Mouse (Mus musculus) CD4-positive, CD25-positive, alpha-beta regulatory T cell, adult 4 months (primary cell): ENCODE data around the gene Npr3. TPM values are rescaled to one million over a fixed set of nuclear protein-coding genes. Genes with fewer than 3 reads are reported as not detected.

Experiments used
- ATAC-seq: one replicate; pipeline ENCODE4 v1.8.0; 2017
- polyA plus RNA-seq, 2 experiments: library from polyadenylated mRNA; unstranded; fragments of 100-300 nt; shearing (Covaris generic); gene quantifications; one replicate each; pipeline ENCODE4 v1.2.1; 2017

The Npr3 gene
- polyA plus RNA-seq, result not detected

GRCm38 (mm10) chr15:11906571-11907531 is at the start of gene Npr3:
Gene Npr3 (minus strand): TSS chr15:11907287.
- ATAC-seq, result no peak

- no peak for ATAC-seq
Observed at GRCm38 (mm10) chr15:11956129-11956528, 49.0 kb upstream of the Npr3 start.

GRCm38 (mm10) chr15:11954190-11954589 is 47.1 kb upstream of the Npr3 start:
- ATAC-seq, result no peak

DNA sequence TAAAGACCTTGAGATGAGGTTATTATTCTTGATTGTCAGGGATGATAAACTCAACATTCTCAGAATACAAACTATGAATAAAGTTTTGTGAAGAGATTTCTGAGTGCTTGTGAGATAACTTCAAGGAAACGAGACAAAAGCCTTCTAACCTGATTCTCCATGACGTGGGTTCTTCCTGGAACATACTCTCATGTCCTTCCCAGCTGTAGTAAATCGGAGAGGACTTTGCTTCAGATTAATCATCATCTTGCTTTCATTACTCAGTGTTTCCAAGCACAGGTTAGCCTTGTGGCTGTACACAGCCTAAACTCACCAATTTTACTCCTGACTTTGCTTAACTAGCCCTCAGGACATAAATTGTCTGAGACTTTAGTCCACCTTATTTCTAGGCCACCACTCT is 45.1 kb upstream of the Npr3 start:
- peak; percentile 67 for ATAC-seq

- no peak for ATAC-seq
Observed at GRCm38 (mm10) chr15:11951181-11951580, 44.1 kb upstream of the Npr3 start.

DNA sequence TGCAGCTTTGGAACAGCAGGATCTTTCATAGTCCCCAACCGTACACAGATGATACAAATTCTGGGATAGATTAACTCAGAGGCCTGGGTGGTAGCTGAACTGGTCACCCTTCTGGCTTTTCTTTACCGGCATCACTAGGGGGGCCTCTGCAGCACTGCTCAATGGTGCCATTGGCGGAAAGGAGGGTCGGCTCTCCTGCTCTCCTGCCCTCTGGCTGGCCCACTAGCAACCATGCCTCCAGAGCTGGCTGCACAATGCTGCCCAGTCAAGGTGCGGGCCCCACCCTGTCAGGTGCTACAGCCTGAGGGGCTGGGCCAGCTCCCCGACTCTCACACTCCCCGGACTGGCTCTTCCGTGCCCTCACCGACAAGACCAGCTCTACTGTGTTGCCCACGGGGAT is 43.1 kb upstream of the Npr3 start:
- ATAC-seq, result no peak

DNA sequence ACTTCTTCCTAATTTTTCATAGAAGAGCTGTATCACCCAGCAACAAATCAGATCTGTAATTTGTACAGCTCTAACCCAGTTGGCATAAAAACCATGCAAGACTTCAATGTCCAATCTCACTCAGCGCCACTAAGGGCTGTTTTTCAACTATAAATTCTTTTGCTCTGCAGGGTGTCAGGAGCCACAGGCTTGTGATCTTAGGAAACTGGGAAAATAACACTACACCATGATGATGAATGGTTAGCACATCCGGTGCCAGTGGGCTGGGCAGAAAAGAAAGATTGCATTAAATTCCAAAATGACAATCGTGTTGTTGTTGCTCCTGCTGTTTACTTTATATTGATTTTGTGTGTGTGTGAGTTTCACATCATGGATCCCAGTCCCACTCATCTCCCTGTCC is 42.4 kb upstream of the Npr3 start:
- ATAC-seq, result no peak

GRCm38 (mm10) chr15:11940855-11941254 is 33.8 kb upstream of the Npr3 start:
- ATAC-seq, result no peak

DNA sequence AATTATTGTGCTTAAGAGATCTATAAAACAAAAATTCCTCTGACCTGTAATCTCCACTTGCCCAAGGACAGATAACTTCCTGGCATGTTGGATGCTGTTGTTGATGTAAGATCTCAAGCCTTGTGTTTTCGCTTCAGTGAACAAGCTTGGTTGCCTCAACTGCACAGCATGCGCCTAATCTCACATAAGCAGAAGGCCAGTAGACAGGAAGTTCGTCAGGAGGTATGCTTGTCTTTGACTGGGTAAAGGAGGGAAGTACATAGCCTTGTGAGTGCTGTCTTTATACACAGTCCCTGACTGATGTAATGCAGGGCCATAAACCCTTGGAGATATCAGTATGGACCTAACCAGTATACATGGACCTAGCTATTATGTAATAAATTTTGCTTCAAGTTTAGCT is 20.7 kb upstream of the Npr3 start:
- ATAC-seq, result no peak

DNA sequence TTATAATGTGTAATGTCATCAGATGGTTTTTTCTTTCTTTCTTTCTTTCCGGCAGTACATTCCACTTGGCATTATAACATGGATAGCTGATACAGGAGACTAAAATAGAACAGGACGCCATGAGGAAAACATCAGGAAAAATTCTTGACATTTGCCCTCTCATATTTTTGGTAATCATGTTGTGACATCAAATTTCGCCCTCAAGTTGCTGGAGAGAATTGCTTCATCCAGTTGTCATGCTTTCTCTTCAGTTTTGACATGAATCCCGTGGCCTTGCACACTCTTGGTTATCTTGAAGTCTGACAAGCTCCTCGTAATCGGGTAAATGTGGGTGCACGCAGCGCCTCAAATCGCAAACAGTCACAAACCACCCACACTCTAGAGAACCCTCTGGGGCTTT is 7.0 kb upstream of the Npr3 start:
- no peak for ATAC-seq

- ATAC-seq, result no peak
Observed at GRCm38 (mm10) chr15:11909875-11910274, 2.8 kb upstream of the Npr3 start.

DNA sequence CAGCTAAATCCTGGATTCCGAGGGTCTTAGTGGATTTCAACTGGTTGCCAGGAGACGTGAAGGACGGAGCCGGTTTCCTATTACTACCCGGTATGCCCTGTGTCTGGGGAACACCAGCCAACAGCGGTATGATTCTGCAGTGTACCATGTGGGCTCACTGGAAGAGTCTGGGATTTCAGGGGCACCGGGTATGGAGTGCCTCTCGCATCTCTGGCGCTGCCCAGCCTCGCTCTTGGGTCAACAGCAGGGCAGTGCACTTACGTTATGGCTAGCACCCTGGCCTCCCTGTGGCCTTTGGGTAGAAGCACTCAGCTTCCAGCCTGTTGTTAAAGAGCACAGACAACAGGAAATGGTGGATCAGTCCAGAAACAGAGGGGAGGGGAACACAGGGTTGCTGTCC is 1.1 kb upstream of the Npr3 start:
- no peak for ATAC-seq

GRCm38 (mm10) chr15:11906021-11906570 is 991 bp downstream of the Npr3 start:
- no peak for ATAC-seq

DNA sequence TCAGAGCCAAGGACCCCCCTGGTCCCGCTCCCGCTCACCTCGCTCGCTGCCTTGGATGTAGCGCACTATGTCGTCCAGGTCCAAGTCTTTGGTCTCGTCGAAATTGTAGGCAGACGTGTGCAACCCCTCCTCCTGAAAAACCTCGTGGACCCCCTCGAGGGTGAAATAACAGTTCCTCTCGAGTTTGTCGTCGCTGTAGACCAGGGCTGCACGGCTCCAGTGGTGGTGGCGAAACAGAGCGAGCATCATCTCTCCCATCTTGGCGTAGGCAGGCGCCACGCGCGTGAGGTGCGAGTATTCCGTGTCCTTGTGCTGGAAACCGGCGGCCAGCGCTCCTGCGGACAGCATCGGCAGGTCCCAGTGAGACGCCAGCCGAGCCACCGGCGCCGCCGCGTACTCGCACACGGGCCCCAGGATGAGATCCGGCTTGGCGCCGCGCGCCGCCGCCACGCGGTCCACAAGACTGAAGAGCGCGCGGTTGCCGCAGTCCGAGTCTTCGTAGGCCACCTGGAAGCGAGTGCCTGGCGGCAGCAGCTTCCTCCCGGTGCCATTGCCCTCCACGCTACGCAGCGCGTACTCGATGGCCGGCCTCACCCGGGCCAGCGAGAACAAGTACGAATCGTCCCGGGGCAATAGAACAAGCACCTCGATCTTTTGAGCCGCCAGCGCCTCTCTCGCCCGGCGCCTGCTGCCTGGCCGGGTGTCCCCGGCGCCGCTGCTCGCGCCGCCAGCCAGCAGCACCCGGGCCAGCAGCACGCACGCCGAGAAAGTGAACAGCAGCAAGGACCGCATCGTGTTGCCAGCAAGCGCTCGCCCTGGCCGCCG is 2.0 kb downstream of the Npr3 start:
- no peak for ATAC-seq

DNA sequence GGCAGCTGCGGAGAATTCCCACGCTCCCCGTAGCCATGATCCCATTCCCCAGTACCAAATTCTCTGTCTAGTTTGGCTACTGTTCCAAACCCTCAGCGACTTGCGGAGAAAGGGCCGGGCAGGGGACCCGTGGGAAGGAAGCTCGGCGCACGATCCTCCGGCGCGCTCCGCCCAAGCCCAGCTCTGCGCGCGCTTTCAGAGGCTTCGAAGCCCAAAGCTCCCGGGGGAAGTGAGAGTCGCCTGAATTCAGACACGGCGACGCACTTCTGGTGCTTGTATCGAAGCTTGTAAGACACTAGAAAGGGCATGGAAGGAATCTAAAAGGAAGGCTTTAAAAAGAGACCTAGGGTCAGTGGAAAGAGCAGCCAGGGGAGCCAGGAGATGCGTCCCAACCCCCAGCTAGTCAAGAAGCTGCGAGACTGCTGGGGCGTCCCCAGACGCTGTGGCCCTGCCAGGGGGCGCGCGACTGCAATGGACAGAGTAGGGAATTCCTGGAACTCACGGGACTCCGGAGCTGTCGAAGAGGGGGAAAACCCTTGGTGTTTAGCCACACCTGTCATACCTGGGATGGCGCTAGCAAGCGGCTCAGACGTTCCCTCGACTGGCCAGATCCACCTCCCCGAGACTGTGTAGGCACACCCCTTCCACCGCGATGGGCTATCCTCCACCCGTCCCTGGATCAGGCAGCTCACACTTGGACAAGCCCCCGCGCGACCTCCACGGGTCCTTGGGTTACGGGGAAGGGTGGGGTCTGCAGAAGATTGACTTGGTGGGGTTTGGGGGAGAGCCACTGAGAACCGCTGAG is 2.8 kb downstream of the Npr3 start:
- no peak for ATAC-seq

GRCm38 (mm10) chr15:11903196-11904042 is 3.7 kb downstream of the Npr3 start:
- no peak for ATAC-seq

- no peak for ATAC-seq
Observed at GRCm38 (mm10) chr15:11897617-11898016, 9.5 kb downstream of the Npr3 start.

GRCm38 (mm10) chr15:11897162-11897561 is 9.9 kb downstream of the Npr3 start:
- ATAC-seq, result no peak

- ATAC-seq, result no peak
Observed at GRCm38 (mm10) chr15:11893969-11894368, 13.1 kb downstream of the Npr3 start.

GRCm38 (mm10) chr15:11891395-11891794 is 15.7 kb downstream of the Npr3 start:
- no peak for ATAC-seq

GRCm38 (mm10) chr15:11882508-11883205 is 24.4 kb downstream of the Npr3 start:
- ATAC-seq, result no peak
